Mouse (Mus musculus) frontal cortex, postnatal 25 days (tissue): ENCODE measurements around the gene Xab2.
"Not testable (repeated sequence)": the region's sequence is repeated elsewhere in the genome, so short reads cannot be mapped to it uniquely, and the experiment has no call there.

Experiments used
- DNase-seq, 2 experiments: peaks; one replicate each; pipeline ENCODE4 v3.0.0; 2022; ENCODE audit warnings: low spot score in 2 of 2

The Xab2 gene

DNA sequence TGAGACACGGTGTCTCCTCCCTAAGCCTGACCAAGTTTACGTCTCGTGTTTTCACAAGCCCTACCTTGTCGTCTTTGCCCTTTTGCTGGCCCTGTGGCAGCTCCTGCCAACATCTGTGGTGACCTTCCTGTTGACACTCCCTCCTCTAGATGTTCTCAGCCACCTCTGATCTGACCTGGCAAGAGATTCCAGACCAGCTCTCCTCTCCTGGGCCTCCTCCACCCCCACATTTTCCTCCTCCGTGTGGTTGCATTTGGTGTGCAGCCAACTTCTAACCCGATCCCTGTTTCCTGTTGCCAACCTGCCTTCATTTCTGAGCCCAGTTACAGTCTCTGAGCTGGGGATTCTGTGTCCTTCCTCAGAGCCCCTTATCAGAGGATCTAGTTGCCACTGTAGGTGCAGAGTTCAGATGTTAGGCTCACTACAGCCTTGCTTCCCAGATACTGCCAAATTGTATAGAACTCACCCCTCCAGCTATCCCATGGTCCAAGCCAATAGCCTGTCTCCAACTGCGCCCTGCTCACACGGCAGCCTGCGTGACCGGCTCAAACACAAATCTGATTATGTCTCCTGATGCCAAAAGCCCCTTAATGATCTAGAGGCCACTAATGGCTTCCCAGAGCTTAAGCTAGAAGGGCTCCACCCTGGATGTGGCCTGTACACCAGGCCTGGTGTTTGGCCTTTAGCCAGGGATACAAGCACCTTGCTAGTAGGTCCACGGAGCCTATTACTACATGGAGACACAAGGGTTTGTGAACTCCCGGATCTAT is 11.9 kb downstream of the Xab2 start:
- DNase-seq = no peak

DNA sequence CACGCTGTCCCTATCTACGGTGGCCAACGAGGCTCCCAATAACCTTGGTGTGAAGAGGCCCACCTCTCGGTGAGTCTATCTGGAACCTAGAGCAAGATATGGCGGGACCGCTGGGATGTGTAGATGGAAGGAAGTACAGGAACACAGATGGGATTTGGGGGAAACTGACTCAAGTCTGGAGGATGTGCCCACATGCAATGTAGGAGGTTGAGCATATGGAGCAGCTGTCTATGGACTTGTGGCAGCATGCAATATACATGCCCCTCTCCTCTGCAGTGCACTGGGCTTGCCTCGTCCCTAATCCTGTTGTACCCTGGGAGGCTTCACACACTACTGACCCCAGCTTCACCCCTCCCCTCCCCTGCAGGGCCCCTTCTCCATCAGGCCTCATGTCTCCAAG is 13.3 kb downstream of the Xab2 start:
- DNase-seq = no peak

DNA sequence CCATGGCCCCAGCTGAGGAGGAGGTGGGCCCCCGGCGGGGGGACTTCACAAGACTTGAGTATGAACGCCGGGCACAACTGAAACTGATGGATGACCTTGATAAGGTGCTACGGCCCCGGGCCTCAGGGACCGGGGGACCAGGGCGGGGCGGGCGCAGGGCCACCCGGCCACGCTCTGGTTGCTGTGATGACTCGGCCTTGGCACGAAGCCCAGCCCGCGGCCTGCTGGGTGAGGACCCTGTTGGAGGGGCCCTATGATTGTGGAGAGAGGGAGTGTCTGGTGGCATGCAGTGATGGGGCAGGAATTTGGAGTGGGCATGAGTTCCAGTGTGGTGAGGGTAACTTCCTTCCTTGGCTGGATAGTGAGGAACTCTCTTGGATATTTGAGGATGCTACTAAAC is 14.5 kb downstream of the Xab2 start:
- DNase-seq = no peak

DNA sequence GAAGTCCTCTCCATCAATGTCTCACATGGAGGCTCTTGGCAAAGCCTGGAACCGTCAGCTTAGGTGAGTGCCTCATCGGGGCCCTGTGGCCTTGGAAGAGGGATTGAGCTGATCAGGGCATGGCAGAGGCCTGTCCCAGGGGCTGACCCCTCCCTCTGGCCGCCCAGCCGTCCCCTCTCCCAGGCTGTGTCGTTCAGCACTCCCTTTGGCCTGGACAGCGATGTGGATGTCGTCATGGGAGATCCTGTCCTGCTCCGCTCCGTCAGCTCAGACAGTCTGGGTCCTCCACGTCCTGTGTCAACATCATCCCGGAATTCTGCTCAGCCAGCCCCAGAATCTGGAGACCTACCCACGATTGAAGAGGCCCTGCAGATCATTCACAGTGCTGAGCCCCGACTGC is 17.7 kb downstream of the Xab2 start:
- DNase-seq = no peak

DNA sequence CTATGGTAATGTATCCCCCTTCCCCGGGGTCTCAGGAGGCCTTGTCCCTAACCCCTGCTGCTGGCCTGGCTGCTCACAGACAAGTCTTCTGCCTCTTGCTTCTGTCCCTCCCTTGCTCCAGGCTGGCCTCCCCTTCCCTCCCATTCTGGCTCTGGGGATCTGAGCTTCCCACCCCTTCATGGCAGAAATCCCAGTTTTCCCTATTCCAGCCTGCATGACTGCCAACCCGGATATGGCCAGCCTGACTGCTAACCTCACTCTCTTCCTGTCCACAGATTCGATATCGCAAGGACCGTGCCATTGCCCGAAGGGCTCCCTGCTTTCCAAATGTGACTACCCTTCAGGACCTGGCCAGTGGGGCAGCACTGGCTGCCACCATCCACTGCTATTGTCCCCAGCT is 20.7 kb downstream of the Xab2 start:
- DNase-seq = no peak

DNA sequence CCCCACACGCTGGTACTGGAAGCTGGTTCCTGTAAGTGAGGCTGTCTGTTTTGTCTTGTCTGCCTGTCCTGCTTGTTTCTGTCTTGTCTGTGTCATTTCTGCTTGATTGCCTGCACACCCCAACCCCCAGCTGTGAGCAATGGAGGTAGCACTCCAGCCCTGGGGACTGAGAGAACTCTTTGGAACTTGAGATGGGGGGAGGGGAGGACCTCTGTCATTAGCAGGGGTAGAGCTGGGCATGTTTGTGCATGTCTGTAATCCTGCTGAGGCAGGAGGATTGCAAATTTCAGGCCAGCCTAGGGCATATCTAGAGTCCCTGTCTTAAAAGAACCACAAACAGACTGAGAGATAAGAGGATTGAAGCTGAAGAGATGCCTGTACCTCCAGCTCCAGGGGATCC is 21.9 kb downstream of the Xab2 start:
- no peak for DNase-seq

DNA sequence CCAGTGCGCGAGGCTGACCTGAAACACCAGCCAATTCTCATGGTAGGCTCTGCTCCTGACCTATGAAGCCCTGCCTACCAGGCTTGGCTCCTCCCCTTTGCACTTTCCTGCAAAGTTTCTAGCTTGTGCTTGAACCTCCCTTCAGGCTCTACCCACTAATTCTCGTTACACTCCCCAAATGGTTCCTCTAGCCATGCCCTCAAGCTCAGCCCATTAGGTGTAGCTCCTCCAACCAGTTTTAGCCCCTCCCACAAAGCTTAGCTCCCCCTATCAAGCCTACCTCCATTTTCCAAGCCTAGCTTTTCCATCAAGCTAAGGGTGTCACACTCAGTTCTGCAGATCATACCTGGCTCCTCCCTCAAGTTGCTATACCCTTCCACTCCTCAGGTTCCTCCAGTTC is 23.1 kb downstream of the Xab2 start:
- DNase-seq = no peak

DNA sequence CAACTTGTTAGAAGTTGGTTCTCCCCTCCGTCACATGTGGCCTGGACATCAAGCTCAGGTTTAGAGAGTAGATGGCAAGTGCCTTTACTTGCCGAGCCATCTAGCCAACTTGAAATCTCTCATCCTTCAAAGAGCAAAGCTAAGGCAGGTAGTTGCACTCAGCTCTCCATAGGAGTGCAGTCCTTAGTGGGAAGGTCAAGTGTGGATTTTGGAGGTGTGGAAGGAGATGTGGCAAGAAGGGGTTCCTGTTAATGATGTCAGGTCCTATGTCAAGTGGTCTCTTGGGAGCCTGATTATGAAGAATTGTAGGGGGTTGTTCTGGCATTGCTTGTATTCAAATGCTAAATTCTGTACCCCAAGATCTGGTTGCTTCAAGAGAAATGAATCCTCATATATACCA is 26.6 kb downstream of the Xab2 start:
- DNase-seq = no peak

DNA sequence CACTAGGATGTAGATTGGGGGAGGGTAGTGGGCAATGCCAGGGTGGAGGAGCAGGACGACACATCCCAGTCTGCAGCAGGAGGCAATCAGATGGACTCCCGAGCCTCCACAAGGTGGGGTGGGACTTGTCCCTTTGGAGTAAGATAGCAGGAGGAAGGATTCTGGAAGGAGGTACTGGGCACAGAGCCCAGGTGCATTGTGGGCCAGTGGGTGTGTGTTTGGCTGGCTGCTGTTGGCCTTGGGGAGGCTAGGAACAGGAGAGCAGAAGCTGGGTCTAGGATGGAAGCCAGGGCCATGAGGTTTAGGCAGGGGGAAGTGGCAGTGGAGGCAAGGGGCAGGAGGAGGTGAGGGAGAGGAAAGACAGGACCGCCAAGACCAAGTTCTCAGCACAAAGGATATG is 27.6 kb downstream of the Xab2 start:
- DNase-seq = no peak

DNA sequence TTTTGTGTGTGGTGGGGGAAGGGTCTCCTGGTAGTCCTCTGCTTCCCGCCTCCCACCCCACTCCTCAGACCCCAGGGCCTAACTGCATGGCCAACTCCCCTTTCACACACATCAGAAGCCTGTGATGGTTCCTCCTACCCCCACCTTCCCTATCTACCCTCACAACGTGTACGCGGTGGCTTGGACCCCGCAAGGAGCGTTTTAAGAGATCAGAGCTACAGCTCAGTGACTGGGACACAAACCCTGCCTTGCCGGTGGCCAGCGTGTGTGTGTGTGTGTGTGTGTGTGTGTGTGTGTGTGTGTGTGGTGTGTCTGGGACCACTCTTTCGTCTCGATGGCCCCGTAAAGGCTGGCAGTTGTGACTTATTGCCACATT is 32.9 kb downstream of the Xab2 start:
- DNase-seq = no peak

DNA sequence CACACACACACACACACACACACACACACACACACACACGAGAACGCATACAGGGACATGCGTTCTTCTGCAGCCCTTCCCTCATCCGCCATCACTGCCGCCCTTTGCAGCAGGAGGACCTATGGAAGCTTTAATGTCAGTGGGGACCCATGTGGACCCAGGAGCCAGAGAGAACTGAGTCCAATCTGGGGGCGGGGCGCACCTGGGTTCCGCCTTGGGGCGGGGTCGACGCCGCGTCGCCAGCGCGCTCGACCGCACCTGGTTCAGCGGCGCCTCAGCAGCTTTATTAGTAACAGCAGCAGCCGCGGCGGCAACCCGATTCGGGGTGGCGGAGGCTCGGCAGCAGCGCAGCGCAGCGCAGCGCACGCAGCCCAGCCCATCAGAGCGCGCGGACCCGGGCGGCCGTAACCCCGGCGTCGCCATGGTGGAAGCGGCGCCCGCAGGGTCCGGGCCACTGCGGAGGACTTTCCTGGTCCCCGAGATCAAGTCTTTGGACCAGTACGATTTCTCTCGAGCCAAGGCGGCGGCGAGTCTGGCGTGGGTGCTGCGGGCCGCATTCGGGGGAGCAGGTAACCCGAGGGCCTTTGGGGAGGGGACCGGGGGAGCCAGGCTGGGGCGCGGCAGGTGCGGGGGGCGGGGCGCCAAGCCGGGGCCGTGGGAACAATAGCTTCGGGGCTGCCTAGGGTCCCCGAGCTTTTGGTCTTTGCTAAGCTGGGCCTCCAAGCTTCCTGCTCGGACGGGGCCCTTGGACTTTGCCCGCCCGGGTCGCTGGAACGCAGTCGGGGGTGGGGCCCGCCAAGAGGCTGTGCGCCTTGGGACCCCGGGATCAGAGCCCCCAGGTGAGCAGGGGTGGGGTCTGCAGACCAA is 33.5 kb downstream of the Xab2 start:
- peak; percentile 42 to 54 for DNase-seq

DNA sequence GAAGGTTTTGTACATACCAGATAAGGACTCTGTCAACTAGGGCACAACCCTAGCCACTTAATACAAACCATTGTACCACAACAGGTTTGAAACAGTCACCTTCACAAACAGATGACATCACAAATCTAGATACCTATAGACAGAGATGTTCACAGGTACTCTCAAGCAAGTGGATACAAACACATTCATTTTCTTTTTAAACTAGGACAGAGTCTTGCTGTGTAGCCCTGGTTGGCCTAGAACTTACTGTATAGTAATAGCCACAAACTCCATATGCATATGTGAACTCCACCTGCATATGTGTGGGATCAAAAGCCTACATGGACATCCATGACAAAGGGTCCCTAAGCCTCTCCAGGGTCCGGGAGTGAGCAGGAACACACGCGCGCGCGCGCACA is 34.1 kb downstream of the Xab2 start, which contains the start of gene Camsap3:
Camsap3 (plus strand) TSS at position 301 of the 398 bp plus-strand sequence.
- no peak for DNase-seq

DNA sequence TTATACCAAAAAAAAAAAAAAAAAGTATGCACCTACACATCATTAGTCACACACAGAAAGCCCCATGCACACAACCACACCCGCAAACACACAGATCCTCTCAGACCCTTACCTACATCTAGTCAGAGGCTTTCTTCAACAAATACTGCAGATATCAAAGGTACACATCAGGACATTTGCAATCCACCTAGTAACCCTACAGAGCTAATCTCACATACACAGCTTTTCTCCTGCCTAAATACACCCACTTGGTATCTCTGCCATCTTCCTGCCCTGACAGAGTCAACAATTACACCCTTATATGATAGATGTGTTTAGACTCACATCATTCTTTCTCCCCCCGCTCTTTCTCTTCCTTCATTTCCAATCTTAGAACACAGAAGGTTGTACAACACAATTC is 34.7 kb downstream of the Xab2 start:
- DNase-seq = no peak

DNA sequence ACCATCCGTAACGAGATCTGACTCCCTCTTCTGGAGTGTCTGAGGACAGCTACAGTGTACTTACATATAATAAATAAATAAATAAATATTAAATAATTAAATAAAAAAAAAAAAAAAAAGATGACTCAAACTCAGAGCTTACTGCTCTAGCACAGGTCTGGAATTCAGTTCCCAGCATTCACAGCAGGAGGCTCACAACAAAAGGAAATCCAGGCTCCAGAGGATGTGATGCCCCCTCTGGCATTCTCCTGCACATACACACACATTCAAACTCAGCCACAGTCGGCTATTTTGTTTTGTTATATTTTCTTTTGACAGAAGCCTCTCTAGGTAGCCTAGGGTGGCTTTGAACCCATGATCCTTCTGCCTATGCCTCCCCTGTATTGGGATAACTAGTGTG is 39.2 kb downstream of the Xab2 start:
- DNase-seq = not testable (repeated sequence)

DNA sequence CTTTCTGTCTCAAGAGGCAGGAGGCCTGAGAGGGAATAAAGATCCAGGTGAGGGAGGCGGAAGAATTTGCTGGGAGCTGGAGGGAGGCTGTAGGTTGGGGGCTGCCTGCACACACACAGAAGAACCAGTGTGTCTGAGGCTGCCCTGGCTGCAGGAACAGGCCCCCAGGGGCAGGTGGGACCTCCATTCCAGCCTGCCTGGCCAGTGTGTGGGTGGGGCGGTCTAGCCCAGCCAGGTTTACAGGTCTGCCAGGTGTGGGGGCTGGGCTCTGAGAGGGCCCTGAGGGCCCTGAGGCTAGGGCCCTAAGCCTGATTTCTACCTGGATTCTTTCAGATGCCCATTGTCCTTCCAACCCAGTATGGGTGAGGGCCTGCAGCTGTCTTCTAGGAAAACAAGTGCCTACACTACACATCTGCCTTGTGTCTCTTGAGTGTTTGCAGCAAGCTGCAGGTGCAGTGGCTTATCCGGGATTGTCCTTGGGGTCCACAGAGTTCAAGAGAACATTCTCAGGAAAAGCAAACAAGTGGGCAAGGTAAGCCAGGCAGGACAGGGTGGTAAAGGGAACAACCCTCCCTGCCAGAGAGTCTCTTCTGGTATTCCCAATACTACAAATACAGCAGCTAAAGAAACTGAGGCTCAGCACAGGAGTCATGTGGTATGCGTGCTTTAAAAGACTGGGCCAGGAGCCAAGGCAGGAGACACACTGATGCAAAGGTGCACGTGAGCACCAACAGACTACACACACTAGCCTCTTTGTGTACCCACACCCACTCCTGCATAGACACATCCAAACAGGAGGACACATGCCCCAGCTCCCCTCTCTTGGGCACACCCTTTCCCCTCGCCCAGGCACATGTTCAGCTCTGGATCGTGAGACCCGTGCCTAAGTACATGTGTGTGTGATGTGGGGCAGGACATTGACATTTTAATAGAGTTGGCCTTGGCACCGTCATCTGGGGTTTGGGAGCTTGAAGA is 41.4 kb downstream of the Xab2 start:
- DNase-seq = no peak

DNA sequence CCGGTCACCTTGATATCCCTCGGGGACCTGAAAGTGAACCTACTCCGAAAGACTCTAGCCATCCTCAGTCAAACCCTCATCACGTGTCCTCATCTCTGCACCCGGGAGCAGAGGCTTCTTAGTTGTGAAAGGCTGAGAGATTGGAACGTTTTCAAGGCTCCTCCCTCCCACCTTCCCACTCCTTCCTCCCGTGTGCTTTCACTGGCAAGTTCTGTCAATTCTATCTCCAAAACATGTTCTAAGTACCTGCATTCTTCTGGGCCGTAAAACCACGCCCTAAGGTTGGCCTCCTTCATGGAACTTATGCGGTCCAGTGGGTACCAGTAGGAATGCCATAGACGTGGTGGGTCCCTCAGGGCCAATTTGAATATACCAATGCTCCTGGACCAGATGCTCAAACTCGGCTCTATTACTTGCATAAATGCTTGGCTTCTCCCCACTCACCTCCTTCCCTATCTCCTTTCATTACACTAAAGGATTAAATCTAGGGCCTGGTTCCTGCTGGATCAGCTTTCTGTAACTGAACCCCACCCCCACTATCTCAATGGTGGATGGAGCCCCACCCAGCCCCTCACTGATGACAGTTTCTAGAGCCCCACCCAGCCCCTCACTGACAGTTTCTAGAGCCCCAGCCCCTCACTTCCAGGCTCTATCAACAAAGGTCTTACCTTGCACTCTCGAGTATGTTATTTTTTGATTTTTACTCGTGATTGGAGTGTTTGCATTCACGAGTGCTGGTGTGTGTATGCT is 44.7 kb downstream of the Xab2 start:
- no peak for DNase-seq

DNA sequence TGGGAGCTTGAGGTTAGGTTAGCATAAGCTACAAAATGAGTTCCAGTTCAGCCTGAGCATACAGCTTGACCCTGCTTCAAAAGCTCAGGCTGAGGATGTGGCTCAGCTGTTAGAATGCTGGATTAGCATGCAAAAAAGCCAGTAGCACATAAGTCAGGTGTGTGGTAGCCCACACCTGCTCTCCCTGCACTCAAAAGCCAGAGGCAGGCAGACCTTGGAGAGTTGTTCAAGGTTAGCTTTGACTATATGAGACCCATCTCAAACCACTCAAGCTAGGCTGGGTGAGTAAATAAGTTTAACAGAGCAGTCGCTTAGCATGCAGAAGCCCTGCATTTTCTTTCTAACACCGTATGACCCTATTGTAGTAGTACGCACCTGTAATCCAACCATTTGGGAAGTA is 46.6 kb downstream of the Xab2 start:
- DNase-seq = no peak

DNA sequence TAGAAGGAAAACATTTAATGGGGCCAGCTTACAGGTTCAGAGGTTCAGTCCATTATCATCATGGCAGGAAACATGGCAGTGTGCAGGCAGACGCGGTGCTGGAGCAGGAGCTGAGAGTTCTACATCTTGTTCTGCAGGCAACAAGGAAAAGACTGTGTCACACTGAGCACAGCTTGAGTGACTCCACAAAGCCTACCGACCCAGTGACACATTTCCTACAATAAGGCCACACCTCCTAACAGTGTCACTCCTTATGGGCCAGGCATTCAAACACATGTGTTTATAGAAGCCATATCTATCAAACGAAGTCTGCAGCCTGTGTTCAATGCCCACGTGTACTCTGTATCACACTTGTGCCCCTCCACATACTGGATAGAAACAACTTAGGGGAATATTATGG is 51.3 kb downstream of the Xab2 start:
- no peak for DNase-seq

DNA sequence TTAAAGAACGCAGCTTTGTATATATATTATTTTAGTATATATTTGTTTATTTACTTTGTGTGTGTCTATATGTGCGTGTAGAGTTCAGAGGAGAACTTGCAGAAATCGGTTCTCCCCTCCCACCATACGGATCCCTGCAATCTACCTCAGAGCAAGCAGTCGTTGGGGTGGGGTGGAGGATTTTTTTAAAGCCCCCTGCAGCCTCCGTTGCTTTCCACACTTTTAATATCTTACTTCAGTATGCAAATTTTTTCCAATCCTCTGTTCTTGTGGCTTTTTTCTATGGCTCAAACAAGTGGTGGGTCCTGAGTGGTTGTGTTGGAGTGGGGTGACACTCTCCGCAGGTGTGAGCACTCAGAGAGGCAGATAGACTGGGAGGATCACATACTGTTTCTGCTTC is 52.7 kb downstream of the Xab2 start:
- no peak for DNase-seq

DNA sequence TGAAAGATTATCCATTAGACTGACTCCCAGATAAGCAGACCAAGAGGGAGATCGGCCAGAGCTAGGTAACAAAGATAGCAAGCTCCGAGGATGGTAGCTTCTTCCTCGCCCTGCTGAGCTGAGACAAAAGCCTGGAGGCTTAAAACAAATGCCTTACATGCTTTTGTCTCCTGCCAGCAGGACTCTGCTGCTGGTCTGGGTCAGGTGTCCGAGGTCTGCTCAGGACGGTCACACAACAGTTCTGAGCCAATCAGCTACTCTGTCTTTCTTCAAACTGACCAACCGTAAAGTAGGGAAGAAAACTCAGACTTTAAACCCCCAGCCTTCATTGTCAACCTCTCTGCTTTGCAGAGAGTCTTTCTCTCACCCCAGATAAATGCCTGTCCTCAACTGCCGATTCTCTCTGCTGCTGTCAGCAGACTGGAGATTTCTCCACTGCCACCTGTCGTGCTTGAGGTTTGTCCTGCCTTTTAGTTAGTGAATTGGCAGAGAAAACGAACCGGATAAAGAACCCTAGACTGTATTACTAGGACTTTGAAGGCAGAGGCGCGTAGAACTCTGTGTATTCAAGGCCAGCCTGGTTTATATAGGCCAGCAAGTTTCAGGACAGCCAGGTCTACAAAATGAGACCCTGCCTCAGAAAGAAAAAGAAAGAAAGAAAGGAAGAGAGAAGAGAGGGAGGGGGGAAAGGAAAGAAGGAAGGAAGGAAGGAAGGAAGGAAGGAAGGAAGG is 53.3 kb downstream of the Xab2 start, which contains the start of gene C330021F23Rik:
C330021F23Rik (plus strand) TSS at position 350 of the 731 bp plus-strand sequence.
- no peak for DNase-seq
